Mouse (Mus musculus): ENCODE results near the gene Acss1. TPM values are rescaled to one million over a fixed set of nuclear protein-coding genes. Genes with fewer than 3 reads are reported as not detected.
A peak's percentile ranks its signal among the peaks of the same experiment; 100 is the strongest.

Gene Acss1
- polyA plus RNA-seq, 2 experiments, result 30.3 to 34.1 TPM

GRCm38 (mm10) chr2:150578603-150579002 is 89.7 kb downstream of the Acss1 start:
- ATAC-seq (ENCODE audit: insufficient read depth) (no peak), DNase-seq (ENCODE audit: low read depth in 3 of 3, low spot score in 3 of 3) (no peak)
- H3K9me3 ChIP-seq (ENCODE audit: control insufficient read depth, low read length), result no peaks in the 10 kb centered on the region
- H3K4me2 ChIP-seq (ENCODE audit: low read depth), result no peak overlapping the region
- TF ChIP-seq EP300 (IDR thresholded peaks at IDR 0.05; ENCODE audit: low read depth) (no peak), CTCF (IDR thresholded peaks at IDR 0.05; ENCODE audit: low read depth) (no peak)
- no peak overlapping the region for H3K9ac ChIP-seq (replicated peaks)
- WGBS (ENCODE audit: insufficient replicate concordance), result 70% methylated on average over 5 of the region's 5 CpGs
- no peak overlapping the region for H3K27ac ChIP-seq
- no peak overlapping the region for H3K4me3 ChIP-seq (ENCODE audit: insufficient read depth in 1 of 2, low read depth in 2 of 2, low read length in 2 of 2)
- H3K36me3 ChIP-seq (replicated peaks; ENCODE audit: control insufficient read depth, insufficient read depth, low read depth), result no peaks in the 10 kb centered on the region
- no peaks in the 10 kb centered on the region for H3K4me1 ChIP-seq (replicated peaks; ENCODE audit: control insufficient read depth in 2 of 2, insufficient read depth in 2 of 2, low read length in 1 of 2)
- no peaks in the 10 kb centered on the region for H3K27me3 ChIP-seq (ENCODE audit: control insufficient read depth, insufficient read depth, low read length)

GRCm38 (mm10) chr2:150576256-150576655 is 92.0 kb downstream of the Acss1 start:
- no peak overlapping the region for H3K4me2 ChIP-seq (ENCODE audit: low read depth)
- H3K9me3 ChIP-seq (ENCODE audit: control insufficient read depth, low read length), result no peaks in the 10 kb centered on the region
- H3K36me3 ChIP-seq (replicated peaks; ENCODE audit: control insufficient read depth, insufficient read depth, low read depth), result no peaks in the 10 kb centered on the region
- TF ChIP-seq CTCF (IDR thresholded peaks at IDR 0.05; ENCODE audit: low read depth), result no peak
- H3K27ac ChIP-seq, result no peak overlapping the region
- H3K27me3 ChIP-seq (ENCODE audit: control insufficient read depth, insufficient read depth, low read length), result no peaks in the 10 kb centered on the region
- H3K4me3 ChIP-seq (ENCODE audit: insufficient read depth in 1 of 2, low read depth in 2 of 2, low read length in 2 of 2), result no peak overlapping the region
- no peaks in the 10 kb centered on the region for H3K4me1 ChIP-seq (replicated peaks; ENCODE audit: control insufficient read depth in 2 of 2, insufficient read depth in 2 of 2, low read length in 1 of 2)
- ATAC-seq (ENCODE audit: insufficient read depth), result no peak
- H3K9ac ChIP-seq (replicated peaks), result no peak overlapping the region
- WGBS (ENCODE audit: insufficient replicate concordance), result 96% methylated on average over 1 of the region's 1 CpGs
- DNase-seq (ENCODE audit: low read depth in 3 of 3, low spot score in 3 of 3), result no peak

- no peak overlapping the region for H3K4me2 ChIP-seq (ENCODE audit: low read depth)
- 76% methylated on average over 3 of the region's 3 CpGs for WGBS (ENCODE audit: insufficient replicate concordance)
- H3K4me1 ChIP-seq (replicated peaks; ENCODE audit: control insufficient read depth in 2 of 2, insufficient read depth in 2 of 2, low read length in 1 of 2), result peaks cover 0 to 4% of the 10 kb centered on the region in 2 experiments; a peak in 2 of 4 replicates
- no peaks in the 10 kb centered on the region for H3K27me3 ChIP-seq (ENCODE audit: control insufficient read depth, insufficient read depth, low read length)
- H3K4me3 ChIP-seq (ENCODE audit: insufficient read depth in 1 of 2, low read depth in 2 of 2, low read length in 2 of 2), result no peak overlapping the region
- no peaks in the 10 kb centered on the region for H3K9me3 ChIP-seq (ENCODE audit: control insufficient read depth, low read length)
- DNase-seq (ENCODE audit: low read depth in 3 of 3, low spot score in 3 of 3), result no peak
- TF ChIP-seq CTCF (IDR thresholded peaks at IDR 0.05; ENCODE audit: low read depth) (no peak), EP300 (IDR thresholded peaks at IDR 0.05; ENCODE audit: low read depth) (no peak)
- H3K36me3 ChIP-seq (replicated peaks; ENCODE audit: control insufficient read depth, insufficient read depth, low read depth), result no peaks in the 10 kb centered on the region
- no peak overlapping the region for H3K27ac ChIP-seq
- no peak for ATAC-seq (ENCODE audit: insufficient read depth)
- H3K9ac ChIP-seq (replicated peaks), result no peak overlapping the region
Measured at GRCm38 (mm10) chr2:150572463-150572862, 95.8 kb downstream of the Acss1 start.

GRCm38 (mm10) chr2:150570761-150571160 is 97.5 kb downstream of the Acss1 start:
- ATAC-seq (ENCODE audit: insufficient read depth) (no peak), DNase-seq (ENCODE audit: low read depth in 3 of 3, low spot score in 3 of 3) (no peak)
- no peak overlapping the region for H3K4me3 ChIP-seq (ENCODE audit: insufficient read depth in 1 of 2, low read depth in 2 of 2, low read length in 2 of 2)
- no peaks in the 10 kb centered on the region for H3K36me3 ChIP-seq (replicated peaks; ENCODE audit: control insufficient read depth, insufficient read depth, low read depth)
- H3K4me1 ChIP-seq (replicated peaks; ENCODE audit: control insufficient read depth in 2 of 2, insufficient read depth in 2 of 2, low read length in 1 of 2), result peaks cover 0 to 12% of the 10 kb centered on the region in 2 experiments; a peak in 2 of 4 replicates
- no peak overlapping the region for H3K27ac ChIP-seq
- no peak overlapping the region for H3K9ac ChIP-seq (replicated peaks)
- WGBS (ENCODE audit: insufficient replicate concordance), result 19% methylated on average over 2 of the region's 2 CpGs
- TF ChIP-seq CTCF (IDR thresholded peaks at IDR 0.05; ENCODE audit: low read depth), result no peak
- TF ChIP-seq EP300 (IDR thresholded peaks at IDR 0.05; ENCODE audit: low read depth), result no peak
- no peaks in the 10 kb centered on the region for H3K27me3 ChIP-seq (ENCODE audit: control insufficient read depth, insufficient read depth, low read length)
- peak overlapping the region; percentile 20; the same call in 1 of the 2 replicates for H3K4me2 ChIP-seq (ENCODE audit: low read depth)
- H3K9me3 ChIP-seq (ENCODE audit: control insufficient read depth, low read length), result no peaks in the 10 kb centered on the region

GRCm38 (mm10) chr2:150569847-150570590 is 98.3 kb downstream of the Acss1 start, which contains the start of gene Cst7:
Gene Cst7 (plus strand): TSS chr2:150570415.
- WGBS (ENCODE audit: insufficient replicate concordance), result 13% methylated on average over 11 of the region's 11 CpGs
- H3K4me1 ChIP-seq (replicated peaks; ENCODE audit: control insufficient read depth in 2 of 2, insufficient read depth in 2 of 2, low read length in 1 of 2), result peaks cover 0 to 12% of the 10 kb centered on the region in 2 experiments; a peak in 2 of 4 replicates
- peak within 1 kb of the TSS; percentile 20 for H3K4me2 ChIP-seq (ENCODE audit: low read depth)
- no peaks in the 10 kb centered on the region for H3K9me3 ChIP-seq (ENCODE audit: control insufficient read depth, low read length)
- no peaks in the 10 kb centered on the region for H3K36me3 ChIP-seq (replicated peaks; ENCODE audit: control insufficient read depth, insufficient read depth, low read depth)
- no peaks in the 10 kb centered on the region for H3K27me3 ChIP-seq (ENCODE audit: control insufficient read depth, insufficient read depth, low read length)
- peak; percentile 29; the same call in 1 of the 2 replicates for ATAC-seq (ENCODE audit: insufficient read depth)
- H3K27ac ChIP-seq, result no peak within 1 kb of the TSS
- no peak for TF ChIP-seq EP300 (IDR thresholded peaks at IDR 0.05; ENCODE audit: low read depth)
- TF ChIP-seq CTCF (IDR thresholded peaks at IDR 0.05; ENCODE audit: low read depth), result no peak
- DNase-seq (ENCODE audit: low read depth in 3 of 3, low spot score in 3 of 3), result peak in 1 of 3 experiments; percentile 9
- no peak within 1 kb of the TSS for H3K4me3 ChIP-seq (ENCODE audit: insufficient read depth in 1 of 2, low read depth in 2 of 2, low read length in 2 of 2)
- H3K9ac ChIP-seq (replicated peaks), result no peak within 1 kb of the TSS

Other genes starting within 250 kb of the Acss1 start
- 0.12 and 0.19 TPM in 2 replicates for gene Zfp442, start 217.0 kb downstream of the Acss1 start, polyA plus RNA-seq (2012; rRNA removed)
- 0.42 and 0.68 TPM in 2 replicates for gene Zfp442, start 217.0 kb downstream of the Acss1 start, polyA plus RNA-seq (2014; fragmentation: Nextera tagmentation; extraction: Ambion mirVana)
- 0.01 TPM in 1 of 2 replicates, not detected in the other for gene Zfp345, start 183.4 kb downstream of the Acss1 start, polyA plus RNA-seq (2012; rRNA removed)
- gene Zfp345, start 183.4 kb downstream of the Acss1 start, polyA plus RNA-seq (2014; fragmentation: Nextera tagmentation; extraction: Ambion mirVana), result 0.06 TPM in 1 of 2 replicates, not detected in the other
- gene Cst7, start 98.1 kb downstream of the Acss1 start, polyA plus RNA-seq (2012; rRNA removed), result 2.6 and 3.1 TPM in 2 replicates
- gene Cst7, start 98.1 kb downstream of the Acss1 start, polyA plus RNA-seq (2014; fragmentation: Nextera tagmentation; extraction: Ambion mirVana), result 6.3 and 7.5 TPM in 2 replicates
- 14.3 and 18.5 TPM in 2 replicates for gene Apmap, start 59.9 kb downstream of the Acss1 start, polyA plus RNA-seq (2012; rRNA removed)
- 26.3 and 26.5 TPM in 2 replicates for gene Apmap, start 59.9 kb downstream of the Acss1 start, polyA plus RNA-seq (2014; fragmentation: Nextera tagmentation; extraction: Ambion mirVana)
- not detected in 2 replicates for gene Vsx1, start 20.9 kb upstream of the Acss1 start, polyA plus RNA-seq (2012; rRNA removed)
- gene Vsx1, start 20.9 kb upstream of the Acss1 start, polyA plus RNA-seq (2014; fragmentation: Nextera tagmentation; extraction: Ambion mirVana), result not detected in 2 replicates
- gene Entpd6, start 80.5 kb upstream of the Acss1 start, polyA plus RNA-seq (2012; rRNA removed), result 6.3 and 7.1 TPM in 2 replicates
- 8.2 and 10.0 TPM in 2 replicates for gene Entpd6, start 80.5 kb upstream of the Acss1 start, polyA plus RNA-seq (2014; fragmentation: Nextera tagmentation; extraction: Ambion mirVana)
- 10.4 and 12.9 TPM in 2 replicates for gene Pygb, start 118.2 kb upstream of the Acss1 start, polyA plus RNA-seq (2012; rRNA removed)
- 13.5 and 14.4 TPM in 2 replicates for gene Pygb, start 118.2 kb upstream of the Acss1 start, polyA plus RNA-seq (2014; fragmentation: Nextera tagmentation; extraction: Ambion mirVana)
- gene Abhd12, start 236.2 kb upstream of the Acss1 start, polyA plus RNA-seq (2012; rRNA removed), result 9.7 and 10.9 TPM in 2 replicates
- 14.8 and 17.9 TPM in 2 replicates for gene Abhd12, start 236.2 kb upstream of the Acss1 start, polyA plus RNA-seq (2014; fragmentation: Nextera tagmentation; extraction: Ambion mirVana)
- 20.0 and 30.7 TPM in 2 replicates for gene Gins1, start 236.9 kb upstream of the Acss1 start, polyA plus RNA-seq (2012; rRNA removed)
- gene Gins1, start 236.9 kb upstream of the Acss1 start, polyA plus RNA-seq (2014; fragmentation: Nextera tagmentation; extraction: Ambion mirVana), result 48.5 and 50.2 TPM in 2 replicates